Comparison of ENCODE assay signal across 24 mouse cellular contexts in the genomic region with DNA sequence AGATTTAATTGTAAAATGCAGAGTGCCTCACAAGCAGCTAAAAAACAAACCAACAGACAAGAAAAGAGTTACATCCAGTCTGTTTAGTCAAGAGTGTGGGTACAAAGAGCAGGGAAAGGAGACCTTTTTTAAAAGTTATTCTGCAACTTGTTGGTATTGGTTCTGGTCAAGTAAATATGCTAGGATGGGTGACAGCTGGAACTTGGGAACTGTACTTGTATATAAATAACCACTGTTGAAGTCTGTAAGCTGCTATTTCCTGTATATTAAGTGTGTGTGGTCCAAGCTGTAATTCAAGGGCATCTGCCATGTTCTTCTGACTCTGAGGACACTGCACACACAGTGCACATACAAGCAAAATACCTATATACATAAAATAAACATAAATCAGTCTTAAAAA. TPM values are rescaled to one million over a fixed set of nuclear protein-coding genes. Genes with fewer than 3 reads are reported as not detected.
A peak's percentile ranks its signal among the peaks of the same experiment; 100 is the strongest.
DNase-seq lines count a peak whose midpoint lies in the region; ATAC-seq and TF ChIP-seq lines count a peak whose summit lies in the region.
"Had no signal": no experiment of that assay in that cellular context is flagged by ENCODE, and none has a peak within 500 bp of the region (broad histone marks: within the 10 kb centered on the region; RNA-seq: fewer than 3 reads in every experiment).

No protein-coding gene starts in this region.

- peaks cover 3% of the 10 kb centered on the region; the same call in 1 of the 2 replicates for H3K36me3 ChIP-seq in kidney, embryonic 16.5 days (ENCODE audit: insufficient read depth, low read length)
- no peaks in the 10 kb centered on the region for H3K36me3 ChIP-seq in lung, embryonic 14.5 days (ENCODE audit: insufficient read depth)
- H3K36me3 ChIP-seq in stomach, embryonic 14.5 days (ENCODE audit: control insufficient read depth, insufficient read depth, low read length), result no peaks in the 10 kb centered on the region
- H3K36me3 ChIP-seq in stomach, postnatal 0 days (ENCODE audit: control insufficient read depth, insufficient read depth, low read length), result no peaks in the 10 kb centered on the region
- H3K36me3 ChIP-seq: forebrain, embryonic 15.5 days had no signal

- DNase-seq in kidney, adult 9 months, result peak; percentile 53
- peak; percentile 47 for DNase-seq in lung, embryonic 14.5 days
- no peak for DNase-seq in lung, postnatal 36 days
- DNase-seq in stomach, postnatal 0 days (ENCODE audit: low spot score), result no peak
- no peak for DNase-seq in heart, postnatal 25 days (ENCODE audit: low spot score)
- DNase-seq: adrenal gland, postnatal 14 days; cerebellum, adult 11-12 months; cerebellum, adult 9-10 months; cerebellum, postnatal 25 days; heart, adult 18-20 months; heart, postnatal 10 days had no signal

- H3K4me3 ChIP-seq in kidney, embryonic 16.5 days (ENCODE audit: low read length), result no peak overlapping the region
- H3K4me3 ChIP-seq in lung, embryonic 14.5 days (ENCODE audit: low read depth, low read length), result no peak overlapping the region
- H3K4me3 ChIP-seq in stomach, embryonic 14.5 days (ENCODE audit: low read depth, low read length), result no peak overlapping the region
- no peak overlapping the region for H3K4me3 ChIP-seq in stomach, postnatal 0 days (ENCODE audit: low read depth, low read length)
- H3K4me3 ChIP-seq: embryonic facial prominence, embryonic 12.5 days; forebrain, embryonic 15.5 days; heart, embryonic 10.5 days; hindbrain, embryonic 10.5 days had no signal

- no peaks in the 10 kb centered on the region for H3K27me3 ChIP-seq in kidney, embryonic 16.5 days (ENCODE audit: insufficient read depth, low read length)
- no peaks in the 10 kb centered on the region for H3K27me3 ChIP-seq in lung, embryonic 14.5 days (ENCODE audit: insufficient read depth, low read length)
- H3K27me3 ChIP-seq in stomach, embryonic 14.5 days (ENCODE audit: control insufficient read depth, insufficient read depth, low read length), result no peaks in the 10 kb centered on the region
- H3K27me3 ChIP-seq in stomach, postnatal 0 days (ENCODE audit: control insufficient read depth, insufficient read depth, low read length), result no peaks in the 10 kb centered on the region
- H3K27me3 ChIP-seq: CH12.LX; embryonic facial prominence, embryonic 12.5 days; forebrain, embryonic 15.5 days; Patski had no signal

- TF ChIP-seq CTCF in lung, embryonic 14.5 days (IDR thresholded peaks at IDR 0.05; ENCODE audit: low read depth), result no peak
- no peak for TF ChIP-seq CTCF in stomach, postnatal 0 days (IDR thresholded peaks at IDR 0.05; ENCODE audit: low read depth)

- no peaks in the 10 kb centered on the region for H3K9me3 ChIP-seq in kidney, embryonic 16.5 days (ENCODE audit: low read length)
- H3K9me3 ChIP-seq in lung, embryonic 14.5 days (ENCODE audit: low read depth, low read length), result no peaks in the 10 kb centered on the region
- no peaks in the 10 kb centered on the region for H3K9me3 ChIP-seq in stomach, embryonic 14.5 days (ENCODE audit: control insufficient read depth, low read depth, low read length)
- no peaks in the 10 kb centered on the region for H3K9me3 ChIP-seq in stomach, postnatal 0 days (ENCODE audit: control insufficient read depth, low read length)
- H3K9me3 ChIP-seq: embryonic facial prominence, embryonic 12.5 days; forebrain, embryonic 15.5 days; heart, embryonic 10.5 days; hindbrain, embryonic 10.5 days had no signal

- peaks cover 7% of the 10 kb centered on the region for H3K4me1 ChIP-seq in kidney, embryonic 16.5 days (ENCODE audit: insufficient read depth, low read length)
- no peaks in the 10 kb centered on the region for H3K4me1 ChIP-seq in lung, embryonic 14.5 days (ENCODE audit: insufficient read depth)
- no peaks in the 10 kb centered on the region for H3K4me1 ChIP-seq in stomach, embryonic 14.5 days (ENCODE audit: control insufficient read depth, insufficient read depth, low read length)
- H3K4me1 ChIP-seq in stomach, postnatal 0 days (replicated peaks; ENCODE audit: control insufficient read depth, insufficient read depth), result no peaks in the 10 kb centered on the region
- H3K4me1 ChIP-seq: embryonic facial prominence, embryonic 12.5 days; forebrain, embryonic 15.5 days; heart, embryonic 10.5 days; hindbrain, embryonic 10.5 days had no signal

- no peak overlapping the region for H3K27ac ChIP-seq in kidney, embryonic 16.5 days (ENCODE audit: low read length)
- H3K27ac ChIP-seq in lung, embryonic 14.5 days (ENCODE audit: low read depth), result no peak overlapping the region
- peak overlapping the region; percentile 67 for H3K27ac ChIP-seq in stomach, embryonic 14.5 days (ENCODE audit: low read length)
- H3K27ac ChIP-seq in stomach, postnatal 0 days (replicated peaks), result no peak overlapping the region
- H3K27ac ChIP-seq: embryonic facial prominence, embryonic 12.5 days; forebrain, embryonic 15.5 days; heart, embryonic 10.5 days; hindbrain, embryonic 10.5 days had no signal

- intact Hi-C loops in heart, postnatal 25 days (cut with DNase I), result no loop called here

- H3K4me2 ChIP-seq in kidney, embryonic 16.5 days (replicated peaks; ENCODE audit: low read depth, low read length), result no peak overlapping the region
- H3K4me2 ChIP-seq in lung, embryonic 14.5 days, result no peak overlapping the region
- no peak overlapping the region for H3K4me2 ChIP-seq in stomach, embryonic 14.5 days (replicated peaks; ENCODE audit: low read depth, low read length)
- H3K4me2 ChIP-seq in stomach, postnatal 0 days (replicated peaks; ENCODE audit: low read depth), result no peak overlapping the region
- H3K4me2 ChIP-seq: embryonic facial prominence, embryonic 12.5 days; forebrain, embryonic 15.5 days had no signal

- no peak overlapping the region for H3K9ac ChIP-seq in kidney, embryonic 16.5 days (replicated peaks; ENCODE audit: low read length)
- H3K9ac ChIP-seq in lung, embryonic 14.5 days, result no peak overlapping the region
- H3K9ac ChIP-seq in stomach, embryonic 14.5 days (replicated peaks; ENCODE audit: low read depth, low read length), result no peak overlapping the region
- no peak overlapping the region for H3K9ac ChIP-seq in stomach, postnatal 0 days (ENCODE audit: low read length)
- H3K9ac ChIP-seq: embryonic facial prominence, embryonic 12.5 days; forebrain, embryonic 15.5 days had no signal

- no peak for TF ChIP-seq EP300 in stomach, postnatal 0 days (optimal IDR thresholded peaks at IDR 0.05)

- ATAC-seq in kidney, embryonic 16.5 days (ENCODE audit: low FRiP score, low TSS enrichment), result no peak
- peak; percentile 66; the same call in 1 of the 2 replicates for ATAC-seq in lung, embryonic 14.5 days (ENCODE audit: insufficient read depth)
- ATAC-seq in stomach, embryonic 14.5 days (ENCODE audit: insufficient number of reproducible peaks, insufficient read depth, low FRiP score, low read depth), result no peak
- no peak for ATAC-seq in stomach, postnatal 0 days (ENCODE audit: low FRiP score, low TSS enrichment)
- ATAC-seq: activated CD4-positive, CD25-positive, alpha-beta regulatory T cell, adult 4 months; forebrain, embryonic 15.5 days; Patski had no signal

RNA-seq across cellular contexts. Expression of a gene that starts 16.7 kb away (rescaled TPM):
- 16.1 and 18.5 TPM in 2 replicates for polyA plus RNA-seq in kidney, embryonic 16.5 days (2015; fragmentation: Nextera tagmentation; extraction: Ambion mirVana)
- 17.7 and 18.5 TPM in 2 replicates for polyA plus RNA-seq in lung, embryonic 14.5 days (2014; fragmentation: Nextera tagmentation; extraction: Ambion mirVana)
- polyA plus RNA-seq in stomach, embryonic 14.5 days (2014; fragmentation: Nextera tagmentation; extraction: Ambion mirVana), result 18.9 and 19.0 TPM in 2 replicates
- 5.5 and 6.1 TPM in 2 replicates for polyA plus RNA-seq in stomach, postnatal 0 days (2015; fragmentation: Nextera tagmentation; extraction: Ambion mirVana)
- 10 to 100 TPM; 11.4 to 11.5 TPM for total RNA-seq in heart, postnatal 25 days (2021)

RNA-seq across cellular contexts. Expression of a gene that starts 27.9 kb away (rescaled TPM):
- polyA plus RNA-seq in kidney, embryonic 16.5 days (2015; fragmentation: Nextera tagmentation; extraction: Ambion mirVana), result 4.9 and 5.3 TPM in 2 replicates
- 1.0 and 1.3 TPM in 2 replicates for polyA plus RNA-seq in lung, embryonic 14.5 days (2014; fragmentation: Nextera tagmentation; extraction: Ambion mirVana)
- 1.6 and 1.9 TPM in 2 replicates for polyA plus RNA-seq in stomach, embryonic 14.5 days (2014; fragmentation: Nextera tagmentation; extraction: Ambion mirVana)
- 0.21 and 0.24 TPM in 2 replicates for polyA plus RNA-seq in stomach, postnatal 0 days (2015; fragmentation: Nextera tagmentation; extraction: Ambion mirVana)
- 1 to 10 TPM; 1.4 to 1.8 TPM for total RNA-seq in heart, postnatal 25 days (2021)
- total RNA-seq: CH12.LX; gastrocnemius, adult 8-10 months; gastrocnemius, postnatal 4 days had no signal
- polyA plus RNA-seq: activated CD4-positive, CD25-positive, alpha-beta regulatory T cell, adult 4 months had no signal

RNA-seq across cellular contexts. Expression of a gene that starts 44.1 kb away (rescaled TPM):
- polyA plus RNA-seq in kidney, embryonic 16.5 days (2015; fragmentation: Nextera tagmentation; extraction: Ambion mirVana), result 29.9 and 32.8 TPM in 2 replicates
- 35.9 and 38.0 TPM in 2 replicates for polyA plus RNA-seq in lung, embryonic 14.5 days (2014; fragmentation: Nextera tagmentation; extraction: Ambion mirVana)
- polyA plus RNA-seq in stomach, embryonic 14.5 days (2014; fragmentation: Nextera tagmentation; extraction: Ambion mirVana), result 28.7 and 32.7 TPM in 2 replicates
- 9.6 and 10.2 TPM in 2 replicates for polyA plus RNA-seq in stomach, postnatal 0 days (2015; fragmentation: Nextera tagmentation; extraction: Ambion mirVana)
- total RNA-seq in heart, postnatal 25 days (2021), result 1 to 10 TPM in 1 of 2 experiments, under 1 TPM in 1; 0.94 to 1.1 TPM

RNA-seq across cellular contexts. Expression of a gene that starts 44.1 kb away (rescaled TPM):
- 37.8 and 40.2 TPM in 2 replicates for polyA plus RNA-seq in kidney, embryonic 16.5 days (2015; fragmentation: Nextera tagmentation; extraction: Ambion mirVana)
- 37.0 and 42.4 TPM in 2 replicates for polyA plus RNA-seq in lung, embryonic 14.5 days (2014; fragmentation: Nextera tagmentation; extraction: Ambion mirVana)
- polyA plus RNA-seq in stomach, embryonic 14.5 days (2014; fragmentation: Nextera tagmentation; extraction: Ambion mirVana), result 26.1 and 31.2 TPM in 2 replicates
- polyA plus RNA-seq in stomach, postnatal 0 days (2015; fragmentation: Nextera tagmentation; extraction: Ambion mirVana), result 15.9 and 16.2 TPM in 2 replicates
- 10 to 100 TPM; 22.1 to 22.3 TPM for total RNA-seq in heart, postnatal 25 days (2021)

RNA-seq across cellular contexts. Expression of a gene that starts 44.5 kb away (rescaled TPM):
- polyA plus RNA-seq in kidney, embryonic 16.5 days (2015; fragmentation: Nextera tagmentation; extraction: Ambion mirVana), result 0.35 and 0.62 TPM in 2 replicates
- polyA plus RNA-seq in lung, embryonic 14.5 days (2014; fragmentation: Nextera tagmentation; extraction: Ambion mirVana), result not detected in 2 replicates
- not detected in 2 replicates for polyA plus RNA-seq in stomach, embryonic 14.5 days (2014; fragmentation: Nextera tagmentation; extraction: Ambion mirVana)
- polyA plus RNA-seq in stomach, postnatal 0 days (2015; fragmentation: Nextera tagmentation; extraction: Ambion mirVana), result not detected in 2 replicates
- not detected for total RNA-seq in heart, postnatal 25 days (2021)
- total RNA-seq: adrenal gland, adult 18-20 months; adrenal gland, postnatal 14 days; CH12.LX; gastrocnemius, adult 8-10 months; gastrocnemius, postnatal 4 days; heart, adult 18-20 months; heart, postnatal 10 days had no signal
- polyA plus RNA-seq: cortical plate, adult 2 months; Patski had no signal

Comparison
In these comparisons a context has a peak if more than half of its experiments do, and no peak if none do; other contexts are left out.
1. DNase-seq: peak in kidney, adult 9 months (single experiment) and lung, embryonic 14.5 days (single experiment); none in lung, postnatal 36 days (single experiment), stomach, postnatal 0 days (single experiment) and heart, postnatal 25 days (single experiment).